In the genomic region with DNA sequence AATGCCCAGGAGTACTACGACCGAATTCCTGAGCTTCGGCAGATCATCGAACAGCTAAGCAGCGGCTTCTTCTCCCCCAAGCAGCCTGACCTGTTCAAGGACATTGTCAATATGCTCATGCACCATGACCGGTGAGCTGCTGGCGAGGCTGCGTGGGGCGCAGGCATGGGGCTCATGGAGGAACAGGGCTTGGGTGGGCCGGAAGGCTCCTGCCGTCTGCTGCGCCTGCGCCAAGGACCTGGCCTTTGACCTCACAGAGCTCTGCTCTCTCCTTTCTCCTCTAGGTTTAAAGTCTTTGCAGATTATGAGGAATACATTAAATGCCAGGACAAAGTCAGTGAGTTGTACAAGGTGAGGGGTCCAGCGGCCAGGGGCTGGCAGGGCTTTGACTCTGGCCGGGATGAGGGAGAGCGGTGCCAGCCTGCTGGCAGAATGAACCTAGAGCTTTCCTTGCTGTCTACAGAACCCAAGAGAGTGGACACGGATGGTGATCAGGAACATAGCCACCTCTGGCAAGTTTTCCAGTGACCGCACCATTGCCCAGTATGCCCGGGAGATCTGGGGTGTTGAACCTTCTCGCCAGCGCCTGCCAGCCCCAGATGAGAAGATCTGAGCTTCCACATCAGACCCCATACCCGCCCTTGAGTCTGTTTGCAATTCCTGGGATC, we compare ENCODE assay signal across 9 mouse cellular contexts. TPM values are rescaled to one million over a fixed set of nuclear protein-coding genes. Genes with fewer than 3 reads are reported as not detected.
DNase-seq lines count a peak whose midpoint lies in the region; ATAC-seq lines count a peak whose summit lies in the region.
"Had no signal": no experiment of that assay in that cellular context is flagged by ENCODE, and none has a peak within 500 bp of the region (broad histone marks: within the 10 kb centered on the region; RNA-seq: fewer than 3 reads in every experiment).

No protein-coding gene starts in this region.

- peaks cover 24% of the 10 kb centered on the region for H3K27me3 ChIP-seq in heart, embryonic 13.5 days (replicated peaks)
- peaks cover 29% of the 10 kb centered on the region for H3K27me3 ChIP-seq in lung, embryonic 15.5 days
- peaks cover 25% of the 10 kb centered on the region for H3K27me3 ChIP-seq in kidney, embryonic 15.5 days
- peaks cover 23% of the 10 kb centered on the region for H3K27me3 ChIP-seq in stomach, embryonic 16.5 days (ENCODE audit: control insufficient read depth, insufficient read depth, low read length)

- WGBS in heart, embryonic 13.5 days: 82% methylated on average over 22 of the region's 22 CpGs
- 78% methylated on average over 22 of the region's 22 CpGs for WGBS in lung, embryonic 15.5 days
- 81% methylated on average over 22 of the region's 22 CpGs for WGBS in kidney, embryonic 15.5 days
- 85% methylated on average over 22 of the region's 22 CpGs for WGBS in stomach, embryonic 16.5 days

- ATAC-seq in heart, embryonic 13.5 days (ENCODE audit: extremely low read depth, insufficient number of reproducible peaks, low FRiP score, low TSS enrichment): no peak
- no peak for ATAC-seq in lung, embryonic 15.5 days (ENCODE audit: borderline replicate concordance, extremely low read depth, low FRiP score, low TSS enrichment)
- no peak for ATAC-seq in kidney, embryonic 15.5 days (replicated peaks; ENCODE audit: low FRiP score)
- no peak for ATAC-seq in stomach, embryonic 16.5 days (ENCODE audit: insufficient read depth, low FRiP score)

- H3K9ac ChIP-seq in heart, embryonic 13.5 days: no peak overlapping the region
- no peak overlapping the region for H3K9ac ChIP-seq in lung, embryonic 15.5 days
- 0 out of 2 replicates have a peak overlapping the region, but pooled peaks have one; percentile 48 for H3K9ac ChIP-seq in kidney, embryonic 15.5 days
- no peak overlapping the region for H3K9ac ChIP-seq in stomach, embryonic 16.5 days (ENCODE audit: low read length)

- peaks cover 28% of the 10 kb centered on the region for H3K36me3 ChIP-seq in heart, embryonic 13.5 days
- H3K36me3 ChIP-seq in lung, embryonic 15.5 days: no peaks in the 10 kb centered on the region
- peaks cover 3% of the 10 kb centered on the region for H3K36me3 ChIP-seq in kidney, embryonic 15.5 days
- H3K36me3 ChIP-seq in stomach, embryonic 16.5 days (ENCODE audit: control insufficient read depth, insufficient read depth, low read length): no peaks in the 10 kb centered on the region

- H3K4me2 ChIP-seq in heart, embryonic 13.5 days: peak overlapping the region; percentile 98; the same call in 1 of the 2 replicates
- H3K4me2 ChIP-seq in lung, embryonic 15.5 days: peak overlapping the region; percentile 100; the same call in 1 of the 2 replicates
- peak overlapping the region; percentile 91 for H3K4me2 ChIP-seq in kidney, embryonic 15.5 days
- peak overlapping the region; percentile 100 for H3K4me2 ChIP-seq in stomach, embryonic 16.5 days (ENCODE audit: low read depth, low read length)

- H3K4me1 ChIP-seq in heart, embryonic 13.5 days: peaks cover 41% of the 10 kb centered on the region
- peaks cover 37% of the 10 kb centered on the region for H3K4me1 ChIP-seq in lung, embryonic 15.5 days
- H3K4me1 ChIP-seq in kidney, embryonic 15.5 days: peaks cover 49% of the 10 kb centered on the region
- H3K4me1 ChIP-seq in stomach, embryonic 16.5 days (ENCODE audit: control insufficient read depth, insufficient read depth, low read length): peaks cover 34% of the 10 kb centered on the region

- H3K4me3 ChIP-seq in heart, embryonic 13.5 days: no peak overlapping the region
- H3K4me3 ChIP-seq in lung, embryonic 15.5 days: no peak overlapping the region
- H3K4me3 ChIP-seq in kidney, embryonic 15.5 days (replicated peaks): no peak overlapping the region
- no peak overlapping the region for H3K4me3 ChIP-seq in stomach, embryonic 16.5 days (replicated peaks; ENCODE audit: low read length)

- peak overlapping the region; percentile 63; the same call in 1 of the 2 replicates for H3K27ac ChIP-seq in heart, embryonic 13.5 days (replicated peaks)
- no peak overlapping the region for H3K27ac ChIP-seq in lung, embryonic 15.5 days
- peak overlapping the region; percentile 0; the same call in 1 of the 2 replicates for H3K27ac ChIP-seq in kidney, embryonic 15.5 days
- H3K27ac ChIP-seq in stomach, embryonic 16.5 days (ENCODE audit: low read length): no peak overlapping the region; the same call in 1 of the 2 replicates

- no peaks in the 10 kb centered on the region for H3K9me3 ChIP-seq in heart, embryonic 13.5 days
- no peaks in the 10 kb centered on the region for H3K9me3 ChIP-seq in lung, embryonic 15.5 days
- H3K9me3 ChIP-seq in kidney, embryonic 15.5 days (replicated peaks): no peaks in the 10 kb centered on the region
- H3K9me3 ChIP-seq in stomach, embryonic 16.5 days (replicated peaks; ENCODE audit: control insufficient read depth, low read length): no peaks in the 10 kb centered on the region

- no peak for DNase-seq in heart, adult 8-10 months (ENCODE audit: low spot score)
- no peak for DNase-seq in lung, postnatal 4 days
- no peak for DNase-seq in layer of hippocampus, postnatal 25 days (ENCODE audit: extremely low spot score in 1 of 2, low spot score in 1 of 2)
- DNase-seq: right cerebral cortex, adult 18-20 months had no signal

RNA-seq across cellular contexts. Expression of a gene that starts 1.4 kb away (rescaled TPM):
- polyA plus RNA-seq in heart, embryonic 13.5 days (2015; fragmentation: Nextera tagmentation; extraction: Ambion mirVana): 38.4 and 53.6 TPM in 2 replicates
- 10 to 100 TPM; 31.2 to 51.0 (median 43.8) TPM for total RNA-seq in heart, adult 8-10 months (2022)
- 62.6 and 72.1 TPM in 2 replicates for polyA plus RNA-seq in lung, embryonic 15.5 days (2015; fragmentation: Nextera tagmentation; extraction: Ambion mirVana)
- 89.5 and 97.6 TPM in 2 replicates for polyA plus RNA-seq in kidney, embryonic 15.5 days (2015; fragmentation: Nextera tagmentation; extraction: Ambion mirVana)
- 72.6 and 74.2 TPM in 2 replicates for polyA plus RNA-seq in stomach, embryonic 16.5 days (2015; fragmentation: Nextera tagmentation; extraction: Ambion mirVana)
- total RNA-seq in layer of hippocampus, postnatal 25 days (2021): 10 to 100 TPM; 29.3 to 29.8 TPM

RNA-seq across cellular contexts. Expression of a gene that starts 13.5 kb away (rescaled TPM):
- 203 and 219 TPM in 2 replicates for polyA plus RNA-seq in heart, embryonic 13.5 days (2015; fragmentation: Nextera tagmentation; extraction: Ambion mirVana)
- 1,000 to 10,000 TPM; 1,301 to 1,379 (median 1,330) TPM for total RNA-seq in heart, adult 8-10 months (2022)
- polyA plus RNA-seq in lung, embryonic 15.5 days (2015; fragmentation: Nextera tagmentation; extraction: Ambion mirVana): 17.7 and 22.3 TPM in 2 replicates
- polyA plus RNA-seq in kidney, embryonic 15.5 days (2015; fragmentation: Nextera tagmentation; extraction: Ambion mirVana): 28.2 and 30.4 TPM in 2 replicates
- 17.7 and 55.0 TPM in 2 replicates for polyA plus RNA-seq in stomach, embryonic 16.5 days (2015; fragmentation: Nextera tagmentation; extraction: Ambion mirVana)
- total RNA-seq in layer of hippocampus, postnatal 25 days (2021): 10 to 100 TPM; 26.6 to 32.3 TPM

RNA-seq across cellular contexts. Expression of a gene that starts 20.8 kb away (rescaled TPM):
- 0.52 and 0.70 TPM in 2 replicates for polyA plus RNA-seq in heart, embryonic 13.5 days (2015; fragmentation: Nextera tagmentation; extraction: Ambion mirVana)
- total RNA-seq in heart, adult 8-10 months (2022): 1 to 10 TPM; 3.3 to 6.8 (median 4.1) TPM
- 0.58 and 0.97 TPM in 2 replicates for polyA plus RNA-seq in lung, embryonic 15.5 days (2015; fragmentation: Nextera tagmentation; extraction: Ambion mirVana)
- 6.3 TPM in 2 replicates for polyA plus RNA-seq in kidney, embryonic 15.5 days (2015; fragmentation: Nextera tagmentation; extraction: Ambion mirVana)
- polyA plus RNA-seq in stomach, embryonic 16.5 days (2015; fragmentation: Nextera tagmentation; extraction: Ambion mirVana): 0.91 and 0.98 TPM in 2 replicates
- total RNA-seq in layer of hippocampus, postnatal 25 days (2021): 100 to 1,000 TPM; 404 to 465 TPM
- total RNA-seq: megakaryocyte-erythroid progenitor cell, adult 5-6 weeks had no signal

RNA-seq across cellular contexts. Expression of a gene that starts 34.2 kb away (rescaled TPM):
- 89.2 and 89.7 TPM in 2 replicates for polyA plus RNA-seq in heart, embryonic 13.5 days (2015; fragmentation: Nextera tagmentation; extraction: Ambion mirVana)
- 100 to 1,000 TPM in 1 of 4 experiments, 10 to 100 TPM in 3; 84.3 to 103 (median 91.3) TPM for total RNA-seq in heart, adult 8-10 months (2022)
- polyA plus RNA-seq in lung, embryonic 15.5 days (2015; fragmentation: Nextera tagmentation; extraction: Ambion mirVana): 133 and 136 TPM in 2 replicates
- 155 and 165 TPM in 2 replicates for polyA plus RNA-seq in kidney, embryonic 15.5 days (2015; fragmentation: Nextera tagmentation; extraction: Ambion mirVana)
- 94.5 and 95.1 TPM in 2 replicates for polyA plus RNA-seq in stomach, embryonic 16.5 days (2015; fragmentation: Nextera tagmentation; extraction: Ambion mirVana)
- total RNA-seq in layer of hippocampus, postnatal 25 days (2021): 100 to 1,000 TPM; 180 to 215 TPM

RNA-seq across cellular contexts. Expression of a gene that starts 56.8 kb away (rescaled TPM):
- polyA plus RNA-seq in heart, embryonic 13.5 days (2015; fragmentation: Nextera tagmentation; extraction: Ambion mirVana): 12.5 and 13.5 TPM in 2 replicates
- total RNA-seq in heart, adult 8-10 months (2022): 10 to 100 TPM; 33.4 to 44.4 (median 34.7) TPM
- polyA plus RNA-seq in lung, embryonic 15.5 days (2015; fragmentation: Nextera tagmentation; extraction: Ambion mirVana): 19.2 and 22.9 TPM in 2 replicates
- 18.7 and 21.9 TPM in 2 replicates for polyA plus RNA-seq in kidney, embryonic 15.5 days (2015; fragmentation: Nextera tagmentation; extraction: Ambion mirVana)
- 11.4 and 11.8 TPM in 2 replicates for polyA plus RNA-seq in stomach, embryonic 16.5 days (2015; fragmentation: Nextera tagmentation; extraction: Ambion mirVana)
- 10 to 100 TPM; 66.3 to 78.4 TPM for total RNA-seq in layer of hippocampus, postnatal 25 days (2021)

Comparison
In these comparisons a context has a peak if more than half of its experiments do, and no peak if none do; other contexts are left out.
1. H3K27ac ChIP-seq: peak in heart, embryonic 13.5 days (single experiment) and kidney, embryonic 15.5 days (single experiment); none in lung, embryonic 15.5 days (single experiment) and stomach, embryonic 16.5 days (single experiment).
2. Peak in every context shown above with its lines, with median percentiles within 50 percentile points of each other: H3K4me2 ChIP-seq.